Mouse (Mus musculus) ES-Bruce4 (cell line): ENCODE data around the gene Adamts7.

Experiments
- CTCF ChIP-seq: IDR thresholded peaks from one replicate; pipeline ENCODE4 v1.8.1; 2011; ENCODE audit warnings: low read depth, low read length
- EP300 ChIP-seq: IDR thresholded peaks from 2 replicates; pipeline ENCODE4 v1.6.1; 2011; ENCODE audit warnings: low read depth, low read length; ENCODE audit not compliant: insufficient read depth

GRCm38 (mm10) chr9:90173330-90173729, 10.5 kb downstream of the Adamts7 start:
- no peak for TF ChIP-seq EP300
- no peak for TF ChIP-seq CTCF
